Mouse (Mus musculus): ENCODE data around the gene Etfa. TPM values are rescaled to one million over a fixed set of nuclear protein-coding genes. Genes with fewer than 3 reads are reported as not detected.

Etfa gene
- polyA plus RNA-seq, 1 experiment from 2014 or later = 199 TPM

- ATAC-seq (replicated peaks; ENCODE audit: low FRiP score) = no peak
- Histone ChIP-seq H3K9ac (no peak overlapping the region), H3K4me1 (peaks cover 11% of the 10 kb centered on the region), H3K36me3 (no peaks in the 10 kb centered on the region), H3K9me3 (replicated peaks) (no peaks in the 10 kb centered on the region), H3K4me2 (no peak overlapping the region), H3K4me3 (replicated peaks) (no peak overlapping the region), H3K27me3 (peaks cover 21% of the 10 kb centered on the region), H3K27ac (no peak overlapping the region)
- WGBS = 78% methylated on average over 1 of the region's 1 CpGs
Observed at GRCm38 (mm10) chr9:55509731-55510130, 2.3 kb downstream of the Etfa start.

DNA sequence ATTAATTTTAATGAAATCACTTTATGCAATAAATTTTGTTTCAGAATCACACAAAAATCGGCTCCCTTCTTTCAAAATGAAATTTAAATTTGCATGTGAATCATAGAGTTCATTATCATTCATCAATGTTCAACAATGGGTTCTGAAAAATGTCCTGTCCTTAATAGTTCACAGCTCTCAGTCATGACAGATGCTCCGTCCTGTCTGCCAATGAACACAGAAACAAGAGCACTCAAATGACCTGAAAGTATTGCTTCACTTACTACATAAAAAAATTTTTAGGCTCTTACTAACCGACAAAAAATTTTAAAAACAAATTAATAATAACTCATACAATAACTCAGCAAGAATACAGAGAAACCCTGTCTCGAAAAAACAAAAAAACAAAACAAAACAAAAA lies 3.3 kb downstream of the Etfa start:
- Histone ChIP-seq H3K4me1 (peaks cover 11% of the 10 kb centered on the region), H3K27me3 (peaks cover 11% of the 10 kb centered on the region), H3K9me3 (replicated peaks) (no peaks in the 10 kb centered on the region)

GRCm38 (mm10) chr9:55507922-55508321 lies 4.1 kb downstream of the Etfa start:
- H3K9me3 ChIP-seq (replicated peaks) = no peaks in the 10 kb centered on the region
- H3K27me3 ChIP-seq = peaks cover 3% of the 10 kb centered on the region; the same call in 1 of the 2 replicates
- H3K27ac ChIP-seq = no peak overlapping the region
- H3K4me1 ChIP-seq = peaks cover 11% of the 10 kb centered on the region
- H3K9ac ChIP-seq = no peak overlapping the region
- no peak overlapping the region for H3K4me3 ChIP-seq (replicated peaks)
- 87% methylated on average over 3 of the region's 3 CpGs for WGBS
- H3K36me3 ChIP-seq = no peaks in the 10 kb centered on the region
- no peak overlapping the region for H3K4me2 ChIP-seq
- ATAC-seq (replicated peaks; ENCODE audit: low FRiP score) = no peak

More for the DNA sequence above, 3.3 kb downstream of the Etfa start:
- 87% methylated on average over 4 of the region's 4 CpGs for WGBS
- ATAC-seq (replicated peaks; ENCODE audit: low FRiP score) = no peak
- Histone ChIP-seq H3K4me3 (replicated peaks) (no peak overlapping the region), H3K36me3 (no peaks in the 10 kb centered on the region), H3K9ac (no peak overlapping the region), H3K27ac (no peak overlapping the region), H3K4me2 (no peak overlapping the region)

- Histone ChIP-seq H3K4me1 (no peaks in the 10 kb centered on the region), H3K9ac (no peak overlapping the region), H3K36me3 (peaks cover 30% of the 10 kb centered on the region), H3K4me3 (replicated peaks) (no peak overlapping the region), H3K27me3 (no peaks in the 10 kb centered on the region), H3K4me2 (no peak overlapping the region), H3K9me3 (replicated peaks) (no peaks in the 10 kb centered on the region), H3K27ac (no peak overlapping the region)
- 46% methylated on average over 2 of the region's 2 CpGs for WGBS
- ATAC-seq (replicated peaks; ENCODE audit: low FRiP score) = no peak
Observed at GRCm38 (mm10) chr9:55482116-55482515, 29.9 kb downstream of the Etfa start.

- H3K9me3 ChIP-seq (replicated peaks) = no peaks in the 10 kb centered on the region
- no peak overlapping the region for H3K9ac ChIP-seq
- H3K4me2 ChIP-seq = no peak overlapping the region
- H3K27me3 ChIP-seq = no peaks in the 10 kb centered on the region
- no peak overlapping the region for H3K27ac ChIP-seq
- no peak for ATAC-seq (replicated peaks; ENCODE audit: low FRiP score)
- no peak overlapping the region for H3K4me3 ChIP-seq (replicated peaks)
- H3K36me3 ChIP-seq = peaks cover 9% of the 10 kb centered on the region
- no peaks in the 10 kb centered on the region for H3K4me1 ChIP-seq
Observed at GRCm38 (mm10) chr9:55478699-55479098, 33.3 kb downstream of the Etfa start.

DNA sequence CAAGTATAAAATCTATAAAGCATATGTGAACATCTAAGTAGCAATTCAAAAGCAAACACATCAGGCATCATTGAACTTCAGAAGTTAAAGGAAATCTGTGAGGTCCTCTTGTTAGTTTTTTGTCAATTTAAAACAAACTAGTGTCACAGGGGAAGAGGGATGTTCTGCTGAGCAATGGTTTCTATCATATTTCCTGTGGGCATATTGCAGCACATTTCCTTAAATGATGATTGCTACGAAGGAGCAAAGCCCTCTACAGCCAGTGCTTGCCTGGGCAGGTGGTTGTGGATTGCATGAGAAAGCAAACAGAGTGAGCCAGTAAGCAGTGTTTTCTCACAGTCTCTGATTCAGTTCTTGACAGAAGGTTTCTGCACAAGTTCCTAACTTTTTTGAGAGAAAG lies 36.0 kb downstream of the Etfa start:
- Histone ChIP-seq H3K4me2 (no peak overlapping the region), H3K36me3 (peaks cover 9% of the 10 kb centered on the region; the same call in 1 of the 2 replicates), H3K9ac (no peak overlapping the region), H3K4me3 (replicated peaks) (no peak overlapping the region), H3K27ac (no peak overlapping the region), H3K9me3 (replicated peaks) (no peaks in the 10 kb centered on the region), H3K27me3 (no peaks in the 10 kb centered on the region), H3K4me1 (no peaks in the 10 kb centered on the region)
- no peak for ATAC-seq (replicated peaks; ENCODE audit: low FRiP score)
- 71% methylated on average over 1 of the region's 1 CpGs for WGBS

GRCm38 (mm10) chr9:55468397-55468796 lies 43.6 kb downstream of the Etfa start:
- WGBS = 66% methylated on average over 1 of the region's 1 CpGs
- H3K9ac ChIP-seq = no peak overlapping the region
- no peaks in the 10 kb centered on the region for H3K4me1 ChIP-seq
- no peak overlapping the region for H3K27ac ChIP-seq
- H3K27me3 ChIP-seq = no peaks in the 10 kb centered on the region
- no peak overlapping the region for H3K4me2 ChIP-seq
- H3K9me3 ChIP-seq (replicated peaks) = no peaks in the 10 kb centered on the region
- no peak for ATAC-seq (replicated peaks; ENCODE audit: low FRiP score)
- peaks cover 7% of the 10 kb centered on the region; the same call in 1 of the 2 replicates for H3K36me3 ChIP-seq
- no peak overlapping the region for H3K4me3 ChIP-seq (replicated peaks)

- no peaks in the 10 kb centered on the region for H3K9me3 ChIP-seq (replicated peaks)
- no peaks in the 10 kb centered on the region for H3K4me1 ChIP-seq
- H3K4me2 ChIP-seq = no peak overlapping the region
- H3K27ac ChIP-seq = no peak overlapping the region
- H3K27me3 ChIP-seq = no peaks in the 10 kb centered on the region
- H3K9ac ChIP-seq = no peak overlapping the region
- peaks cover 17% of the 10 kb centered on the region; the same call in 1 of the 2 replicates for H3K36me3 ChIP-seq
- 92% methylated on average over 5 of the region's 5 CpGs for WGBS
- H3K4me3 ChIP-seq (replicated peaks) = no peak overlapping the region
- ATAC-seq (replicated peaks; ENCODE audit: low FRiP score) = no peak
Observed at GRCm38 (mm10) chr9:55453366-55453765, 58.7 kb downstream of the Etfa start.

- no peak overlapping the region for H3K9ac ChIP-seq
- H3K4me3 ChIP-seq (replicated peaks) = no peak overlapping the region
- H3K27me3 ChIP-seq = no peaks in the 10 kb centered on the region
- no peak overlapping the region for H3K4me2 ChIP-seq
- no peaks in the 10 kb centered on the region for H3K9me3 ChIP-seq (replicated peaks)
- H3K36me3 ChIP-seq = peaks cover 17% of the 10 kb centered on the region; the same call in 1 of the 2 replicates
- 97% methylated on average over 1 of the region's 1 CpGs for WGBS
- H3K27ac ChIP-seq = no peak overlapping the region
- H3K4me1 ChIP-seq = no peaks in the 10 kb centered on the region
- ATAC-seq (replicated peaks; ENCODE audit: low FRiP score) = no peak
Observed at GRCm38 (mm10) chr9:55452906-55453305, 59.1 kb downstream of the Etfa start.

- Histone ChIP-seq H3K27ac (no peak overlapping the region), H3K9ac (no peak overlapping the region), H3K4me3 (replicated peaks) (no peak overlapping the region), H3K36me3 (peaks cover 17% of the 10 kb centered on the region; the same call in 1 of the 2 replicates), H3K9me3 (replicated peaks) (no peaks in the 10 kb centered on the region), H3K4me1 (no peaks in the 10 kb centered on the region), H3K4me2 (no peak overlapping the region), H3K27me3 (no peaks in the 10 kb centered on the region)
- 87% methylated on average over 3 of the region's 3 CpGs for WGBS
- ATAC-seq (replicated peaks; ENCODE audit: low FRiP score) = no peak
Observed at GRCm38 (mm10) chr9:55451426-55451825, 60.6 kb downstream of the Etfa start.

DNA sequence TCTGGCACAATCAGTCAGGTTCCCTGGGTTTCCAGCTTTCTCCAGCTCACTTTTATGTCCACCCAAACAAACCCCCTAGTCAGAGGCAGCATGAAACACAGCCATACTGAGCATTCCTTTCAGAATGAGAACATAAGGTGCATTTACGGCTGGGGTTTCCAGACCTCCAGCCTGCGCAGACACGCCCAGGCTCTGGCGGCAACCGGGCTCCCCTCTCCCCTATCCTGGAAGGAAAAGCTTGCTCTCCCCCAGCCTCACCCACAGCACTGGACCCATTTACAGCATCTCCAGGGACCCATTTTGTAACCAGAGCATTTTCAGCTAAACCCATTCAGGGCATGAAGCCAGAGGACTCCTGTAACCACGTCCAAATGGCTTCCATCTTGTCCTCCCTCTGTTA lies 62.0 kb downstream of the Etfa start:
- Histone ChIP-seq H3K27ac (no peak overlapping the region), H3K27me3 (no peaks in the 10 kb centered on the region), H3K4me3 (replicated peaks) (no peak overlapping the region), H3K9me3 (replicated peaks) (no peaks in the 10 kb centered on the region), H3K36me3 (peaks cover 9% of the 10 kb centered on the region; the same call in 1 of the 2 replicates), H3K4me2 (no peak overlapping the region), H3K9ac (no peak overlapping the region), H3K4me1 (no peaks in the 10 kb centered on the region)
- no peak for ATAC-seq (replicated peaks; ENCODE audit: low FRiP score)
- 70% methylated on average over 6 of the region's 6 CpGs for WGBS

DNA sequence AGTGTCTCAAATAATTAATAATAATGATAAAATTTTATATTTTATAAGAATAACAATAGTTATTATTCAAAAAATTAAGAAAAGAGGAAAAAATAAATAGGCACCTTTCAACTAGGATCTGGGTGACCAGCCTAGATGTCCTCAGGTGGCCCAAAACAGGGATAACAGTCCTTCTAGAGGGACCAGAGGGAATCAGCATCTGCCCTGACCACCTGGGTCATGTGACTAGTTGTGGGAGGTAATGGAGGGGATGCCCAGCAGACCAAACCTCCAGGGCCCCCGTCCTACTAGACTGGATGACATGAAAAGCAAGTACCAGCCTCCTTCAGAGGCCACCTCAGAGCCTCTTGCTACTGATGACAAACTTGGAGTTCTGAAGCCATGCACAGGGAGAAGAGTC lies 62.9 kb downstream of the Etfa start:
- no peak overlapping the region for H3K27ac ChIP-seq
- peaks cover 7% of the 10 kb centered on the region; the same call in 1 of the 2 replicates for H3K36me3 ChIP-seq
- 63% methylated on average over 1 of the region's 1 CpGs for WGBS
- no peak overlapping the region for H3K9ac ChIP-seq
- ATAC-seq (replicated peaks; ENCODE audit: low FRiP score) = no peak
- no peak overlapping the region for H3K4me3 ChIP-seq (replicated peaks)
- no peaks in the 10 kb centered on the region for H3K4me1 ChIP-seq
- H3K4me2 ChIP-seq = no peak overlapping the region
- H3K9me3 ChIP-seq (replicated peaks) = no peaks in the 10 kb centered on the region
- 0 out of 2 replicates have a peak, but pooled peaks cover 3% of the 10 kb centered on the region for H3K27me3 ChIP-seq

DNA sequence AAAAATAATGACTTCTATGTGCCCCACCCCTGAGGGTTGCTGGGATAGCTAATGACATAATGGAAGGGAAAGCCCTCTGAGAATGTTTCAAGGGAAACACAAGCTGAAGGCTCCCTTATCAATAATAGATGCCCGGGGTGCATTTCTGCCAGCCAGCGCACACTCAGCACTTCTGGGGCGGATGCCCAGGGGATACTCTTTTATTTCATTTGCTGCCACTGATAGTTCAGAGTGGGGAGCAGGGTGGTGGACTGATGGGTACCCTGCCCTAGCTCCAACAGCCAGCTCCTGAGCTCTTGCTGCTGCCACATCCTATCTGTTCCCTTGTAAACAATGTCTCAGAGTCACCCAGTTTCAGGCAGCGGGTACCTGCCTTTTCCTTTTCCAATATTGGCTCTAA lies 64.5 kb downstream of the Etfa start:
- ATAC-seq (replicated peaks; ENCODE audit: low FRiP score) = no peak
- Histone ChIP-seq H3K4me3 (replicated peaks) (no peak overlapping the region), H3K4me2 (no peak overlapping the region), H3K4me1 (no peaks in the 10 kb centered on the region), H3K9me3 (replicated peaks) (no peaks in the 10 kb centered on the region), H3K27ac (no peak overlapping the region), H3K27me3 (0 out of 2 replicates have a peak, but pooled peaks cover 3% of the 10 kb centered on the region), H3K36me3 (no peaks in the 10 kb centered on the region), H3K9ac (no peak overlapping the region)
- 92% methylated on average over 4 of the region's 4 CpGs for WGBS
